Mouse (Mus musculus): ENCODE results near the gene Kcnk4.

Kcnk4 gene

GRCm38 (mm10) chr19:6969665-6970381 is 35.5 kb upstream of the Kcnk4 start:
- in situ Hi-C loops (cut with MboI; ENCODE audit: unreplicated experiment in 2 of 2): no loop called here

GRCm38 (mm10) chr19:6969291-6969664 is 35.0 kb upstream of the Kcnk4 start:
- in situ Hi-C loops (cut with MboI; ENCODE audit: unreplicated experiment in 2 of 2): no loop called here

GRCm38 (mm10) chr19:6968491-6969271 is 34.4 kb upstream of the Kcnk4 start:
- in situ Hi-C loops (cut with MboI; ENCODE audit: unreplicated experiment in 2 of 2): no loop called here

DNA sequence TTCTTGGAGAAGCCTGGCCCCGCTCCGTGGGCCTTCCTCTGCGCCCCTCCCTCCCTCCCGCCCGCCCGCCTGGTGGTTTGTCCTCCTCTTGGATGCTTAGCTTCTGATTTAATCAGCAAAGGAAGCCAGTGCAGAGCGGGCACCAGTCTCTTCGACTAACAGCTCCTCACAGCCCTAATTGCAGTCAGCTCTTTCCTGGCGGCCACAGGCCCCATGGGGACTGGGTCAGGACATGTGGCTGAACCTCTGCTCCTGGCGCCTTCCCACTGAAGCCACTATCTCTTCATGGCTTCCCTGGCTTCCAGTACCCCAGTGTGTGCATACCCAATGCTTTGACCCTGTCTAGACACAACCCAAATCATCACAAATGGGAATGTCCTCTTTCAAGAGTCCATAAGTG is 22.1 kb upstream of the Kcnk4 start:
- in situ Hi-C loops (cut with MboI; ENCODE audit: unreplicated experiment in 2 of 2): no loop called here

- in situ Hi-C loops (cut with MboI; ENCODE audit: unreplicated experiment in 2 of 2): no loop called here
These were observed 21.1 kb upstream of the Kcnk4 start for GRCm38 (mm10) chr19:6955424-6955823.

DNA sequence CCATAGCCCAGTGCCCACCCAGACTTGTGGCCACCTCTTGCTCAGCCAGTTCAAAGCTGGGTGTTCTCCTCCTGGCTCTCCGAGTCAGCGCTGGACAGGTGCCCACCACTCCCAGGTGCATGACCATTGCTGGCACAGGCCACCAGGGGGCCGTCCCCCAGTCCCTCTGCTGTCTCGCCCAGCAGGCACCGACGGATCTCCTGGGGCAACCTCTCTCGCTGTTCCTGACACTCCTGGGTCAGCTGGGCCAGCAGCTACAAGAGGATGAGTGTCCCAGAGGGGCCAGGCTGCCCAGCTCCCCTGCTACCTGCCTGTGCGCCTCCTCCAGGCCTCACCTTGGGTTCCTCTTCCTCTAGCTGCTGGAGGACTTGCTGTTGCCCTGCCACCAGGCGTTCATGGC is 19.7 kb upstream of the Kcnk4 start:
- in situ Hi-C loops (cut with MboI; ENCODE audit: unreplicated experiment in 2 of 2): no loop called here

- in situ Hi-C loops (cut with MboI; ENCODE audit: unreplicated experiment in 2 of 2): no loop called here
These were observed 18.4 kb upstream of the Kcnk4 start for GRCm38 (mm10) chr19:6952712-6953037.

DNA sequence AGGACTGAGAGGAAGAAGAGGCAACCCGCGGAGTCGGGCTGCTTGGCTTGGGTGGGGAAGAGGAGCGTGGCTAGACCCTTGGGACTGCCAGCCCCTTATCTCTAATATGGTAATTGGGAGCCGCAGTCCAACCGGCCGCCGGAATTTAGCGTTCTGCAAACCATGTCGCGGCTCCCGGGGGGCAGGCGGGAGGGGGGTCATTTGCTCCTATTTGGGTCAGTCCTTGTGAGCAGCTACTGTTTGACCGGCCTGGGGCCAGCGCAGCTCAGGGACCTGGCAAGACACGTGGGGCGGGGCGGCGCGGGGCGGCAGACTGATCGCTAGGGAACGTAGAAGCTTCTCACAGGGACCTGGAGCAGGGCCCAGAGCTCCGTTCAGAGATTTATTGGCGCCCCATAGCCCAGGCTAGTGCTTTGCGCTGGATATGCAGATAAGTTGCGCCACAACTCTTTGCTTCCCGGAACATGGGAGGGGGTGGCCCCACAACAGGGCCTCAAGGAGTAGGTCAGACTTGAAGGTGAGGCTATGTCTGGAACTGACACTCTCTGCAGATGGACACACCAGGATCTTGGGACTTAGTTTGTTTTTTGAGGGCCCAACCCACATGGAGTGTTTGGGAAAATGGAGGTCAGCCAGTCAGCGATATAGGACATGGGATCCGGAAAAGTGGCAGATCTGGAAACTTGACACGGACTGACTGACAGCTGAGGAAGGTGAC is 17.8 kb upstream of the Kcnk4 start:
- in situ Hi-C loops (cut with MboI; ENCODE audit: unreplicated experiment in 2 of 2): no loop called here

GRCm38 (mm10) chr19:6951381-6951968 is 17.2 kb upstream of the Kcnk4 start:
- in situ Hi-C loops (cut with MboI; ENCODE audit: unreplicated experiment in 2 of 2): no loop called here

DNA sequence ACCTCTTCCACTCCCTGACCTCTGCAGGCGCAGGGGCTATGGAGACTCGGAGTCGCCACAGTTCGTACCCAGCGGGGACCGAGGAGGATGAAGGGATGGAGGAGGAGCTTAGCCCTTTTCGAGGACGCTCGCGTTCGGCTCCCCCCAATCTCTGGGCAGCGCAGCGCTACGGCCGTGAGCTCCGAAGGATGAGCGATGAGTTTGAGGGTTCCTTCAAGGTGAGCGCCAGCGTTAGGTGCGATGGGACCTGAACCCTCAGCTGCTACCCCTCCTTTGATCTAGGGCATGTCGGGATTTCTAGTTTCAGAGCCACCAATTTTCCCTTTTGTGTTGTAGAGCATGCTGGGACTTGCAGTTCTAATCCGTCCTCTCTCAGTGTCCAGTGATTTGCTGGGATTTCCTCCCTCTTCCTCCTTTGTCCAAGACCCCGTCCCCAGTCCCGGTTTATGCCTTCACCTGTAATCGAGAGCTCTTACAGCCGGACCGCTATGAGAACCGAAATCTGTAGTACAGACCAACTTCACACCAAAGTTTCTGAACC is 16.4 kb upstream of the Kcnk4 start:
- in situ Hi-C loops (cut with MboI; ENCODE audit: unreplicated experiment in 2 of 2): no loop called here

DNA sequence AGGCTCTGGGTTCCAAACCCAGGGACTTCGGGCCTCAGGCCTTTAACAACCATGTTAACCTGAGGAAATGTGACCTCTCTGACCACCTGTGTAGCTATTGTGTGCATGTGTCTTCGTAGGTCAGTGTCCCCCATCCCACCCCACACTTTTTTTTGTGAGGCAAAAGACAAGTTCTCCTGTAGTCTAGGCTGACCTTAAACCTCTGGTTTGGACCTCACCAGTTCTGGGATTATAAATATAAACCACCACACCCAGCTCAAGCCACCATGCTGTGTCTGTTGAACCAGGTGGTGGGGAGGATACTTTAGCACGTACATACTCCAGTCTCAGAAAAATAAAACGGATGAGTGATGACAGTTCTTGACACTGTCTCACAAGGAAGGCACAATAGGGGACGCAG is 15.6 kb upstream of the Kcnk4 start:
- in situ Hi-C loops (cut with MboI; ENCODE audit: unreplicated experiment in 2 of 2): no loop called here

- in situ Hi-C loops (cut with MboI; ENCODE audit: unreplicated experiment in 2 of 2): no loop called here
These were observed 15.2 kb upstream of the Kcnk4 start for GRCm38 (mm10) chr19:6949532-6949931.

- in situ Hi-C loops (cut with MboI; ENCODE audit: unreplicated experiment in 2 of 2): no loop called here
These were observed 13.9 kb upstream of the Kcnk4 start for GRCm38 (mm10) chr19:6948186-6948585.

DNA sequence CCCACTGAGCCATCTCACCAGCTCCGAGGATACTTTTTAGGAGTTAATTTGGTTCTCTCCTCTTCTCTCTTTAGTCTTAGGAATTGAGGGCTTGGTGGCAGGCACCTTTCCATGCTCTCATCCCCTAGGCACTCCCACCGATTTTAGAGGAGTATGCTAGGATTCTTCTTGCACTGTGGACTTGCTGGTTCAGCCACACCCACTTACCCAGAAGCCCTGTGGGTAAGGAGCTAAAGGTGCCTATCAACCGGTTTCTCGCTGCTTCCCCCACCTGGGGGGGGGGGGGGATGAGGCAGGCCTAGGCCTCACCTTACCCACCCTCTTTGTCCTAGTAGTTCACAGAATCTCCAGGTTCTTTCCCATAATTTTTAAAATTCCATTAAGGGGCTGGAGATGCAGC is 13.4 kb upstream of the Kcnk4 start:
- in situ Hi-C loops (cut with MboI; ENCODE audit: unreplicated experiment in 2 of 2): no loop called here

- in situ Hi-C loops (cut with MboI; ENCODE audit: unreplicated experiment in 2 of 2): no loop called here
These were observed 9.4 kb upstream of the Kcnk4 start for GRCm38 (mm10) chr19:6943709-6944108.

DNA sequence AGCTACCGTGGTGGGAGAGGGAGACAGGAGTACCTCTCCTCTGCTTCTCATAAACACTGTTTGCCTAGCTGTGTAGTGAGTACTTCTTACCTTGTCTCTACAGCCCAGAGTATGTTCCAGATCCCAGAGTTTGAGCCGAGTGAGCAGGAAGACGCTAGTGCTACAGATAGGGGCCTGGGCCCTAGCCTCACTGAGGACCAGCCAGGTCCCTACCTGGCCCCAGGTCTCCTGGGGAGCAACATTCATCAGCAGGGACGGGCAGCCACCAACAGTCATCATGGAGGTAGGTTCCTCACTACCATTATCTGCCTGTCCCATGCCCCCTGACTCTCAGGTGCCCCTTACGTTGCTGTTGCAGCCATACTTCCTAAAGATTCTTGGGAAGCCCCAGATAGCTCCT is 8.4 kb upstream of the Kcnk4 start:
- in situ Hi-C loops (cut with MboI; ENCODE audit: unreplicated experiment in 2 of 2): no loop called here

GRCm38 (mm10) chr19:6942249-6942691 is 8.0 kb upstream of the Kcnk4 start, which contains the start of gene Gpr137:
Gene Gpr137 (minus strand): TSS chr19:6942480.
- in situ Hi-C loops (cut with MboI; ENCODE audit: unreplicated experiment in 2 of 2): no loop called here

GRCm38 (mm10) chr19:6941372-6942248 is 7.3 kb upstream of the Kcnk4 start, which contains the start of gene Bad:
Gene Bad (plus strand): TSS chr19:6941861.
- in situ Hi-C loops (cut with MboI; ENCODE audit: unreplicated experiment in 2 of 2): no loop called here

DNA sequence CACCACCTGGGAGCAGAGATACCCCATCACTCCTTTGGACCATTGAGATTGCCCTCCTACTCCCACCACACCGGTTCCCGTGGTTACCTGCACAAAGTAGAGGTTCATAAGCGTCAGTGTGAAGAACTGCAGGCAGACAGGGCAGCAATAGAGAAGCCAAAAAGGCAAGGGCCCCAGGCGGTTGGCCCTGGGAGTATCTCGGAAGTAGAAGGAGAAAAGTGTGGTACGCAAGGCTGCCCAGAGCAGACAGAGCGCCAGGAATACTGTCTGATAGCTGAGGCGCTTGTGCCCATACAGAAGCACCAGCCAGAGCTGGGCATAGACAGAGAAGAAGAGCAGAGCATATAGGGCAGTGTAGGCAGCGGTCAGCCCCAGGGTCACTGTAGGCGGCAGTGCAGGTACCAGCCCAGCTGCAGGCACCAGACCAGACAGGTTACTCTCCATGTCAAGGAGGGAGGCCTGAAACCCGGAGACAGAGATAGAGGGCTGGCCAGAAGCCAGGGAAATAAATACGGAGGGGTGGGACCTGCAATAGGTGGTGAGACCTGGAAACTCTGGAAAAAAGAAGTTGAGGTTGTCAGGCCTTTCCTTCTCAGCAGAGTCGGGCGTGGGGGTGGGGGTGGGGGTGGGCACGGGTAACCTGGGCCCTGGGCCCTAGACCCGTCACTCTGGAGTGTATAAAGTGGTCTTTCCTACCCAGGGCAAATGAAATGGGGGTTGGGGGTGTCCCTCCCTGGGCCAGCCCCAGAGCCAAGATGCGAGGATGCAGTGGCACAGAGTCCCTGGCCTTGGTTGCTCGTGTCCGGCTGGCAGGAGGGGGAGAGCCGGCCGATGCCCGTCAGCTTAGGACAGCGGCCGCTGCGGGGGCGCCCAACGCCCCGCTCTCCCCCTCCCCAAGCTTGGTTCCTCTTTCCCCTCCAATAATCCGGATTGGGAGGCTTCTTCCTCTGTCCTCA is 6.4 kb upstream of the Kcnk4 start:
- in situ Hi-C loops (cut with MboI; ENCODE audit: unreplicated experiment in 2 of 2): no loop called here

Data from v-Abl transformed pro-B cells (cell line).